Mouse (Mus musculus): ENCODE measurements around the gene Nacad.

DNA sequence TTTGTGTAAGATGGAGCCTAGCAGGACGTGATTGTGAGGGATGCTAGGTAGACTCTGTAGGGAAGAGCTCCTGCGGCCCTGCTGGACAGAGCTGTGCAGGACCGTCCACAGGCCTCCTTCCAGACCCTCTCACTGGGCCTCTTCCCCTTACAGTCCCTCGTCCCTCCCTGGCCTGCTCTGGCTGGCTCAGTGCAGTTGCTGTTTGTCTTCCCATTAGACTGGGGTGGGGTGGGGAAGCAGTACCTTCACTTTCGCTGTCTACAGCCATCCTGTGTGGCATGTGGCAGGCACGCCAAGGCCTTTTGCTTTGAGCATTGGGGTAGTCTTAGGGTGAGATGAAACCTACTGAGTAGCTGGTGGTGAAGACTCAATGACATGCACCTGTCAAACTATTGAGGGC is 43.5 kb downstream of the Nacad start:
- TF ChIP-seq CTCF (IDR thresholded peaks at IDR 0.05; ENCODE audit: low read depth, low read length) (no peak), EP300 (IDR thresholded peaks at IDR 0.05; ENCODE audit: insufficient read depth, low read depth, low read length) (no peak)
